Mouse (Mus musculus) forebrain, embryonic 11.5 days (tissue): Measurements from ENCODE around the gene Wfdc6a. TPM values are rescaled to one million over a fixed set of nuclear protein-coding genes. Genes with fewer than 3 reads are reported as not detected.

ENCODE experiments used
- polyA plus RNA-seq: library from polyadenylated mRNA; unstranded; fragments of >200 nt; fragmentation: Nextera tagmentation; extraction: Ambion mirVana; gene quantifications from 2 replicates; pipeline ENCODE4 v1.2.1, GENCODE M21; 2014

Wfdc6a gene
- polyA plus RNA-seq, 1 experiment from 2014 or later, result not detected

Other genes with a start within 250 kb of the Wfdc6a start
- 0.31 and 0.32 TPM in 2 replicates for gene Slpi, start 196.4 kb downstream of the Wfdc6a start, polyA plus RNA-seq
- gene Rbpjl, start 182.3 kb downstream of the Wfdc6a start, polyA plus RNA-seq, result not detected in 2 replicates
- not detected in 2 replicates for gene Matn4, start 180.3 kb downstream of the Wfdc6a start, polyA plus RNA-seq
- 15.3 and 15.9 TPM in 2 replicates for gene Sdc4, start 141.6 kb downstream of the Wfdc6a start, polyA plus RNA-seq
- 63.4 and 71.2 TPM in 2 replicates for gene Sys1, start 128.5 kb downstream of the Wfdc6a start, polyA plus RNA-seq
- gene Gm20458, start 124.5 kb downstream of the Wfdc6a start, polyA plus RNA-seq, result 3.2 and 7.3 TPM in 2 replicates
- gene Trp53tg5, start 111.7 kb downstream of the Wfdc6a start, polyA plus RNA-seq, result not detected in 2 replicates
- 3.4 and 3.6 TPM in 2 replicates for gene Dbndd2, start 99.3 kb downstream of the Wfdc6a start, polyA plus RNA-seq
- gene Pigt, start 87.9 kb downstream of the Wfdc6a start, polyA plus RNA-seq, result 51.3 and 60.3 TPM in 2 replicates
- gene Wfdc2, start 23.0 kb downstream of the Wfdc6a start, polyA plus RNA-seq, result 35.1 and 44.4 TPM in 2 replicates
- not detected in 2 replicates for gene Spint3, start 12.0 kb downstream of the Wfdc6a start, polyA plus RNA-seq
- not detected in 2 replicates for gene Eppin, start 8.1 kb upstream of the Wfdc6a start, polyA plus RNA-seq
- not detected in 2 replicates for gene Wfdc6b, start 28.1 kb upstream of the Wfdc6a start, polyA plus RNA-seq
- not detected in 2 replicates for gene Wfdc8, start 28.2 kb upstream of the Wfdc6a start, polyA plus RNA-seq
- not detected in 2 replicates for gene Wfdc16, start 53.3 kb upstream of the Wfdc6a start, polyA plus RNA-seq
- not detected in 2 replicates for gene Wfdc10, start 70.6 kb upstream of the Wfdc6a start, polyA plus RNA-seq
- gene Wfdc9, start 71.1 kb upstream of the Wfdc6a start, polyA plus RNA-seq, result not detected in 2 replicates
- gene Wfdc11, start 88.6 kb upstream of the Wfdc6a start, polyA plus RNA-seq, result not detected in 2 replicates
- gene Wfdc13, start 99.7 kb upstream of the Wfdc6a start, polyA plus RNA-seq, result not detected in 2 replicates
- gene Spint4, start 113.1 kb upstream of the Wfdc6a start, polyA plus RNA-seq, result not detected in 2 replicates
- gene Spint5, start 129.9 kb upstream of the Wfdc6a start, polyA plus RNA-seq, result not detected in 2 replicates
- 0.71 and 0.91 TPM in 2 replicates for gene Wfdc3, start 160.5 kb upstream of the Wfdc6a start, polyA plus RNA-seq
- gene Dnttip1, start 160.5 kb upstream of the Wfdc6a start, polyA plus RNA-seq, result 80.3 and 80.4 TPM in 2 replicates
- gene Ube2c, start 184.5 kb upstream of the Wfdc6a start, polyA plus RNA-seq, result 677 and 686 TPM in 2 replicates
- not detected in 2 replicates for gene Tnnc2, start 194.5 kb upstream of the Wfdc6a start, polyA plus RNA-seq
- gene Snx21, start 200.4 kb upstream of the Wfdc6a start, polyA plus RNA-seq, result 13.1 and 13.2 TPM in 2 replicates
- 14.1 and 15.0 TPM in 2 replicates for gene Acot8, start 219.4 kb upstream of the Wfdc6a start, polyA plus RNA-seq
- 10.1 and 10.2 TPM in 2 replicates for gene Zswim3, start 219.7 kb upstream of the Wfdc6a start, polyA plus RNA-seq
- gene Zswim1, start 237.2 kb upstream of the Wfdc6a start, polyA plus RNA-seq, result 26.4 and 29.9 TPM in 2 replicates
- not detected in 2 replicates for gene Spata25, start 243.1 kb upstream of the Wfdc6a start, polyA plus RNA-seq
- gene Ctsa, start 247.4 kb upstream of the Wfdc6a start, polyA plus RNA-seq, result 82.4 and 83.3 TPM in 2 replicates
- gene Neurl2, start 248.0 kb upstream of the Wfdc6a start, polyA plus RNA-seq, result 3.2 and 4.5 TPM in 2 replicates